Mouse (Mus musculus) frontal cortex, adult 2 months (tissue): ENCODE measurements around the gene 0610030E20Rik. TPM values are rescaled to one million over a fixed set of nuclear protein-coding genes. Genes with fewer than 3 reads are reported as not detected.

Experiments
- DNase-seq, 2 experiments: peaks; one replicate each; pipeline ENCODE4 v3.0.0; 2022; ENCODE audit warnings: low spot score in 1 of 2; ENCODE audit errors: extremely low spot score in 1 of 2
- polyA plus RNA-seq: library from polyadenylated mRNA; depleted of rRNA; stranded (reverse); fragments of >200 nt; gene quantifications from 2 replicates; pipeline ENCODE4 v1.2.3, GENCODE M21; 2012; rRNA removed

The 0610030E20Rik gene
- polyA plus RNA-seq, result 17.7 and 20.0 TPM in 2 replicates

DNA sequence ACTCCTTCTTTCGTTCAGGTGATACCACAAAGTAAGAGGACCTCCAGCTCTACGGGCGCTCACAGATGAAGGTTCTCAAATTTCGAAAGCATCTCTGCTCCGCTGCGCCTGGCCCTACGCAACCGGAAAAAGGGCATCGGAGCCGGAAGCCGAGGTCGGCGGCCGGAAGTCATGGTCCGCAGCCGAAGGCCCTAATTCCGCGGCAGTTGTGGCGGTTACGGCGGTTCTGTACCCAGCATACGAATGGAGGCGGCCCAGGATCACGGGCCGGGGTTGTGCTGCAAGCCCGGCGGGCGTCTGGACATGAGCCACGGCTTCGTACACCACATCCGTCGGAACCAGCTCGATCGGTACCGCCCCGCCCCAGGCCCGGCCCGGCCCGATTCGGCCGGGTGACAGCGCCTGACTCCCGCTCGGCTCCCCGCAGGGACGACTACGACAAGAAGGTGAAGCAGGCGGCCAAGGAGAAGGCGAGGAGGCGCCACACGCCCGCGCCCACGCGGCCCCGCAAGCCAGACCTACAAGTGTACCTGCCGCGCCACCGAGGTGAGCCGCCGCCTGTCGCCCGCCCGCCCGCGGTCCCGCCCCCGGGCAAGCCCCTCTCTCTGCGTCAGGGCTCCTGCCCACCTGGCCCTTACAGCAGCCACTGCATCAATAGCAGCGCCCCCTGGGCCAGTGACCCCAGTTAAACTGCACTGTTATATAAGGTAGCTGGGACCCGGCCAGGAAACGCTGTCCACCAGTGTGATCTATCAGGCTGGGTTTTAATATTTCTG lies at the start of gene 0610030E20Rik:
Gene 0610030E20Rik, plus strand, starts transcription at position 152 of the 776 bp plus-strand sequence.
- peak in 1 of 2 experiments; percentile 81 for DNase-seq

DNA sequence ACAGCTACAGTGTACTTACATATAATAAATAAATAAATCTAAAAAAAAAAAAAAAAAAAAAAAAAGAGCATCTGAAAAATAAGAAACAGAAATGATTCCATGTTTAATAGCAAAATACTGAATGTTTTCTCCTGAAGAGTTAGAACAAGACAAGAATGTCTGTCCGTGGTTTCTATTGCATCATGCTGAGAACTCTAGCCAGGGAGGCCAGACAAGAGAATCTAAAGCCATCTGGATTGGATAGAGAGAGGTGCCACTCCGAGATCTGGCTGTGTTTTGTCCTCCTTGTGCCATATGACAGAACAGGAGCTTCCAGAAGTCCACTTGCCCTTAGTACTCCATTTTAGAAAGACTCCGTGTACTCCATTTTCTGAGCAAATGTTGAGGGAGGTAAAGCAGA lies 49.3 kb upstream of the 0610030E20Rik start:
- no peak for DNase-seq

DNA sequence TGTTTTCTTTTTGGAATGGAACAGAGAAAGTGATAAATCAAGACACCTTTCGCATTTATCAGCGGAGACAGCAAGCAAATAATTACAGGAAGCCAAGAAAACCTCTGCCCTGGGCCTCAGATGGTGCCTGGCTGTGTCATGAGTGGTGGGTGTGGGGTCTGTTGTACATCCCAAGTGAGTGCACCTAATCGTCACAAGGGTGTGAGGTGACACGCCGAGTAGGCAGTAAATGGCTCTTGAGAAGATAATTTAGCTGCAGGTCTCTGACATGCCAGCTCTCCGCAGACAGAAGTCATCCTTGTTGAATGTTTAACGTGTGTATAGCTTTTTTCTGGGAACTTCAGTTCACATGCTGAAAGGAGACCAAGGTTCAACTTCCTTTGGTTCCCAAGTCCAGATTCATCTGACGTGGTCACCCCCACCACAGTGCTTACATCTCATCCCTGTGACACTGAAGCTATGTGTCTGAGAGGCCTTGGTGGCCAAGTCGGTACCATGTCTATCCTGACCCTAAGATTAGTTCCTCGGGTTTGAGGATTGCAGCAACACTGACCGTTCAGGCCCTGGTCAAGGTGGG lies 44.7 kb upstream of the 0610030E20Rik start:
- no peak for DNase-seq

DNA sequence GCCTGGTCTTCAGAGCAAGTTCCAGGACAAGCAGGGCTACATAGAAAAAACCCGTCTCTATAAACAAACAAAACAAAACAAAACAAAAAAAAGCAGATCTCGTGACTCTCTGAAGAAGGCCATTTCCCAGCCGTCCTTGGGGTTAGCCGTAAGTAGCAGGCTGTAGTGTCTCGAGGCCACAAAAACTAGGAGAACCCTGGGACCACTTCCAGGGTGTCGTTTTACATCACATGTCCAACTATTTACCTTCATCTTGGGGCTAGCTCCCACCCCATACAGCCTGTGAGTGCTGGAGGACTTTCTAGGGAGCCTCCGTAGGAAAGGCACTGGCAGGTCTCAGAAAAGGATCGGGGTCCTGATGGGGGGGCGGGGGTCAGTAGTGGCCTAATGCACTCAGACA lies 43.6 kb upstream of the 0610030E20Rik start:
- no peak for DNase-seq

DNA sequence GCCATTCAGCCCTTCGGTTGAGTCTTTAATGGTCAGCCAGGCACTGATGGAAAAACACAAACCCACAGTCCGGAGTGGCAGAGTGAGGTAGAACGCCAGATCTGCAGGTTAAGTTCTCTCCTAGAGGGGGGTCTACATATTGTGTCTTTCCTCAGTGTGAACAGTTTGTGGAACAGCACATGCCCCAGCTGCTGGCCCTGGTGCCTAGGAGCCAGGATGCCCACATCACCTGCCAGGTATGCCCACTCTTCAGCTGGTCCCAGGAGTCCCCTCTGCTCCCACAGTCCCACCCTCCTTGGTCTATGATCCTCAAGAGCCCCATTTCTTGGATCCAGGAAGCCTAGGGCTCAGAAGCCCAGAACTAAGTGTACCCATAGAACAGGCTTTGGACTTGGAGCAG lies 34.9 kb upstream of the 0610030E20Rik start:
- no peak for DNase-seq

DNA sequence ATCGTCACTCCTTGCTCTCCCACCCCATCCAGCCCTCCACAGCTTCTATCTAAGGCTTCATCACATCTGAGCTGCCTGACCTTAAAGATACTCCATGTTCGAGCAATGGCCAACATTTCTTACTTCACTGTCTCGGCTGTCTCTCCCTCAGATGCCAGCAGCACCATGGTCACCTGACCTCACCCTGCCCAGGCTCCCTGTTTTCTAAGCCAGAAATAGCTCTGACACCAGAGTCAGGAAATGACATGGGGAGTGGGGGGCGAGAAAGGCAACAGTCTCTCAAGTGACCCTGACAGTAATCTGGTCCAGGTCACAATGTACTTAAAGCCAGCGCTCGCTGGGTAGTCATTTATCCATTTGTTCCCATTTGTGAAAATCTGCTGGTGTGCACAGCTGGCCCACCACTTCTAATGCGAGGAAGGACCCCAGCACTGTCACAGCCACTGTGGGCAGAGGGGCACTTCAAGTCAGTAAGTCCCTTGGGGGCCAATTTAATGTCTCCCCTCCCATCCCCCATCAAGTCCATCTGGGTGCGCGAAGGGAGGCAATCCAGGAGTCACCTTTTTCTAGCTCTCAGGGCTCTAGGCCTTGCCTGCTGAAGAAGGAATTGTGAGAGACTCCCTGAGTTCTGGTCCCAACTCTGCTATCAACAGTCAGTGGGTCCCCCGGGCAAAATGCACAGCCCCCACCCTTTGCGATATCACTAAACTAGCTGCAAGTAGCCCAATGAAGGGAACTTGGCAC lies 33.8 kb upstream of the 0610030E20Rik start:
- no peak for DNase-seq

DNA sequence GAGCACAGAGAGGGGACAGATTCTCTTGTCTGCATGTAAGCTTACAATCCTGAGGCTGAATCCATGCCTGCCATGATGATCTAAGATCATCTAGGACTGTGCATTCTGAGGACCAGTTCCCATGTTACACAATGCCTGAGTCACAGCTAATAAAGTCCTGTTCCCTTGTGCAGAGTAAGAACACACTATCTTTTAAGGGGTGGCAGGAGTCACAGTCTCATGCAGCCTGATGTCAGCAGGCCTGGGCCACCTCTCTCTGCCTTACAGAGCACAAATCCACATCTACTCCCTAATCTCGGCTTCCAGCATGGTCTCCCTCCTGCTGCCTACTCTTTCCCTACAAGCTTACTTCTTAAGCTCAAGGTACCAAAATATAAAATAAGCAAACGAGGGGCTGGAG lies 31.7 kb upstream of the 0610030E20Rik start:
- no peak for DNase-seq

DNA sequence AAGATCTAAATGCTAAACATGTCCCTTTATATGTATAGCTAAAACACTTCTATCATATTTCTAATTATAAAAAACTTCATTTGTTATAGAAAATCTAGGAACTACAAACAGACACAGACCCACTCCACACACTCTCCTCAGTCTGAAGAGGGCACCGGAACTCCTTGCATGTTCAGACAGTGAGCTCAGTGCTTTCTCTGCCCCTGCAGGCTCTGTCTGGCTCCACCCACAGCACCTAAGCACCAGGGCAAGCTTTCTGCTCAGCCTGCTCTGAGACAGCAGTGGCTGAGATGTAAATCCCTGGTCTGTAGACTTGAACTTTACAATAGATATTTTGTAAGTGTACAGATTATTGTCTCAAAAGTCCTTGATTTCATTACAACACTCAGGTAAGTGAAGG lies 31.1 kb upstream of the 0610030E20Rik start:
- DNase-seq, result no peak

DNA sequence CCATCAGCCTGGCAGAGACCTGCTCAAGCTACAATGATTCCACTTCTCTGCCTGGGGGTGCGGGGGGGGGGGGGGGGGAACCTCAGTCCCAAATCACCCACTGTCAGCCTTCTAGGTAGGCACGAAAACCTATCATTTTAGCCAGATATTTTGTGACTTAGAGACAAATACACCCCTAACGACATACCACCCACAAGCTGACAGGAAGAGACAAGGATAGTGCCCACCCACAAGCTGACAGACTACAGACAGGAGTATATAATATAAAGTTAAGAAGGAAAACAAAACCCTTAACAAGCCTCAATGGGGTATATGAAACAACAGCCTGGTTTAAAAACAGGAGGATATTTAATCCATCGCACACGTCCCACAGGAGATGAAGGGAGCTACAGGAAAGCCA lies 28.7 kb upstream of the 0610030E20Rik start:
- DNase-seq, result peak in 1 of 2 experiments; percentile 19

DNA sequence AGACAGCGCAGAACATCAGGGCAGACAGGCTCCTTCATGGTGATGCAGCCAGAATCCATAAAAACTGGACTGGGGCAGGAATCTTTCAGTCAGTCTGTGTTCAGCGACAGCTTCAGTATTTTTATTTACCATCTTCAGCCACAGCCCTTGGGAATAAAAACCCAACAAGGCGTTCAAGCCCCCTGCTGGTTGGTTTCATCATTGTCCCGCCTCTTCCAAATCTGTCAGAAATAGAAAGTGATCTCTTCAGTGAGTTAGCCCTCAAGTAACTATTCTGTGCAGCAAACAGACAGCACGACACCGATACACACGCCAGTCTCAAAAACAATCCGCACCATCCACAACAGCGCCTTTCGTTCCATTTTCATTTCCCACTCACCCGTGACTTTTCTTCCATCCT lies 28.1 kb upstream of the 0610030E20Rik start:
- DNase-seq, result peak; percentile 30 to 74

DNA sequence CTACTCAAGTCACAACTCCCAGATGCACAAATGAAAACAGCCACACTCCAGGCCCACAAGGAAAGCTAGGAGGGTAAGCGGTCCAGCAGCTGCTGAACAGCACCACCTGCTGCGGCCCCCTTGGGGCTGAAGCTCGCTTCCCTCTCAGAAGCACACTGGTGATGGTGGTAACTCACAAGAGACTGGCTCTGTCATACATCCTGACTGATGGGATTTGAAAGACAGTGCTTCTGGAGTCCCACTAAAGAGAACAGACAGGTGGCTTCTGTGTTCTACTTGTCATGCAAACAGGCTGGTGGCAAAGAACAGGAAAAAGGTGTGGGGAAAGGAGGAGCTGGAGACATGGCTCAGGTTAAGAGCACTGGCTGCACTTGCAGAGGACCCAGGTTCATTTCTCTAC lies 24.2 kb upstream of the 0610030E20Rik start:
- no peak for DNase-seq

DNA sequence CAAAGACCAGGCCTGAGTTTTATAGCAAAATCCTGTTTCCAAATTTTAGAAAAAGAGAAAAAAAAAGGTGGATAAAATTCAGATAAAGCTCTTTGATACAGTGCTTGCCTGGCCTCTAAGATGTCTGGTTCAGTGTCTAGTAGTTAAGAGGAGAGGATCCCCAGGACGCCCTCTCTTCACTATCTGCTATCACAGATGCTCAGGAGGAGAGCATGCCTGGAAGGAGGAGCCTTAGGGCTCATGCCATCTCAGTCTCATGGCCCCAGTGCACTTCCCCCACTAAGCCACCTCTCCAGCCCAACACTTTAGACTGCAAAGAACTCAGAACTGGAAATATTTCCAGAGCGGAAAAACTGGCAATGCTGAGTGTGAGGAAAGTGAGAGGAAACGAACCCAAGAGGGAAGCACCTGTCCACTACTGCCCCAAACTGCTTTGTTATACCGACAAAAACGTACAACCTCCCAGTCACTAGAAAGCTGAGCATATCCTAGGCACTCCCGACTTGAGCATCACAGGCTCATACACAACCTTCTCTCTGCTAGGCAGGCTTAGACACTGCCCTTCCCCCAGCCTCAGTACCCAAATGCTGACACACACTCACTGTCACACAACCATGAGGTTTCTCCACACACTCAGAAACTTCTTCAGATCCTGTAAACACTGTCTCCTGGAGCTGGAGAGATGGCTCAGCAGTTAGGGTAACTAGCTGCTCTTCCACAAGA lies 23.2 kb upstream of the 0610030E20Rik start:
- DNase-seq, result no peak

DNA sequence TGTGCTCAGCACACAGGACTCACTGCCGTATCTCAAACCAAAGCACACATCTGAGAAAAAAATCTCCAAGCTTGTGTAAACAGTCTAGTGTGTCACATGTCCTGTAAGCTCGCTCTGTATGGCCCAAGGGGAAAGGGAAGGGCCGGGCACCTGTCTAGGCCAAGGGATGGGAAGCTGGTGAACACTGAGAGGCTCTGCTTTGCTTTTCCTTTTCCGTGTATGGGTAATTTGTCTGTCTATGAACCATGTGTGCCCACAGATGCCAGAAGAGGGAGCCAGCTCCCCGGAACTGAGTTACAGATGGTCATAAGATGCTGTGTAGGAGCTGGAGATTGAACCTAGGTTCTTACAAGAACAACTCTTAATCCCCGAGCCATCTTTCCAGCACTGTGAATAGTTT lies 20.8 kb upstream of the 0610030E20Rik start:
- peak in 1 of 2 experiments; percentile 63 for DNase-seq

DNA sequence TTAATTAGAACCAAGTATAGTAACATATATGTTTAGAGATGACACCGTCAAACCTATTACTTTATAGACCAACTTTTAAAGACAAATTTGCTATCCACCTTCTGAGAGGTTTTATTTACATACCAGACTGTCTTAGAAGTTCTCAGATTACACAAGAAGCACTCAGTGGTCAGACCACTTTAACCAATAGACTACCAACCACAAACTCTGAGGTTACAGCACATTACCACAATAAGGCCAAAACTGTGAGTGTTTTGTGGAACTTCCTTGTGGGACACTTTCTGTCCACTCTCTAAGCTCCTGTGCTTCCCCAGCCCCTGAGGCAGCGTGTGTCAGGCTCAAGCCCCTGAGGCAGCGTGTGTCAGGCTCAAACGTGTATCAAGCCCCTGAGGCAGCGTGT lies 18.1 kb upstream of the 0610030E20Rik start:
- DNase-seq, result no peak

DNA sequence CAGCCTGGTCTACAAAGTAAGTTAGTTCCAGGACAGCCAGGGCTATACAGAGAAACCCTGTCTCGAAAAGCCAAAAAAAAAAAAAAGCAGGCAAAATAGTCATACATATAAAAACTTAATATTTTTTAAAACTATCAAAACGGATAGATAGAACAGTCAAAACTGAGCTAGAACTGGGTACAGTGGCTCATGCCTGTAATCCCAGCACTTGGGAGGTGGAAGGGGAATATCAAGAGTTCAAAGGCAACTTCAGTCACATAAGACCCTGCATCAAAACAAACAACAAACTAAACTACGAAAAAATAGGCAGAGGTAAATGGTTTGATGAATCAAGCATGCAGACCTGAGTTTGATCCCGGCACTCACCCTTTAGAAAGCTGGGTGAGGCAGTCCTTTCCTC lies 17.0 kb upstream of the 0610030E20Rik start:
- no peak for DNase-seq

DNA sequence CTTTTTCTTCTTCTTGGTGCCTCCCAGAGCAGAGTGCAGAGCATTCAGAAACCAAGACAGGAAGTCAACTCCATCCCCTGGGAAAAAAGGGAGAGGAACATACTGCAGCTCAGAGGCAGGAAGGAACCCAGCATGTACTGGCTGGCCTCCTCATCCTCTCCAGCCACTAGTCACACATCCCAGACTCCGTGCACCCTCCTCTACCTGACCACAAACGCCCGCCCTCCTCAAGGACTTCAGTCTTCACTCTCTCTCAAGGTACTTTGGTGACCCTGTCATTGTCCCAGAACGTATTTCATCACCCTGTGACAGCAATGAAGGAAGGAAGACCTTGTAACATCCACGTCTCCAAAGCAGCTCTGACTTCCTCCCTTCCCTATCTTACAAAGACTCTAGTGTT lies 14.0 kb upstream of the 0610030E20Rik start:
- no peak for DNase-seq

DNA sequence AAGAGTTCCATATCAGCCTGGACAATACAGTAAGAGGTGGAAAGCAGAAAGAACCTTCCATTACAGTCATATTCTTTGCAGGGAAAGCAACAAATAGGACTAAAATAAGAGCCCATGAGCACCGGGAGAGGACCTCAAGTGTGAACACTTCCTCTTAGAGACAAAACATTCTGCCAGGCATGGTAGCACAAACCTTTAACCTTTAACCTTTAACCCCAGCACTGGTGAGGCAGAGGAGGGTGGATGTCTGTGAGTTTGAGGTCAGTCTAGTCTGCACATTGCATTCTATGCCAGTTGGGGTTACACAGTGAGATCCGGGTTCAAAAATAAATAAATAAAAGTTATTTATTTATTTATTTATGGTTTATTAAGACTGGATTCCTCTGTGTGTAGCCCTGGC lies 6.6 kb upstream of the 0610030E20Rik start:
- no peak for DNase-seq

DNA sequence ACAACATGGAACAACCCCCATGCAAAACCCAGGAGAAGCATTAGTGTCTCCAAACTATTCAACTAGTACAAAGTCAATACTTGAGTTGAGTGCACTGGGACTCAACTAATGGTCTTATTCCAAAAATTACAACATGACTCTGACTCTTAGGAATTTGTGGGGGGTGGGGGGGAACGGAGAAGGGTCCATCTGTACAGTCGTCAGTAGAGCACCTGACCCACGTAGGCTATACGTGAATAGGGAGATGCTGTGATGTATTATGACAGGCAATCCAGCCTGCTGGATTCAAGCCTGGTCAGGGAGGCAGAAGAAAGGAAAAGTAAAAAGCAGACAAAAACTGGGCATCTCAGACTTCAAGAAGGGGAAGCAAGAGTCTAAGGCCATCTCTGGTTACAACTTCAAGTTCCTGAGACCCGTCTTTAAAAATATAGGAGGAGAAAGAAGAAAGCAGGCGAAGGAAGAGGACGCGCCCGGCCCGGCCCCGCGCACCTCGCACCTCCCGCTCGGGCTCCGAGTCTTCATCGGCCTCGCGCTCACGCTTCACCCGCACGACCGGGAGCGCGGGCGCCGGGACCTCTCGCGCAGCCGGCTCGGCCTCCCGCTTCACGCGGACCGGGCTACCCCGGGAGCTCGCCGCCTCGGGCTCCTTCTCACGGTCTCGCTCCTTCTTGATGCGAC lies 2.6 kb upstream of the 0610030E20Rik start:
- DNase-seq, result no peak

DNA sequence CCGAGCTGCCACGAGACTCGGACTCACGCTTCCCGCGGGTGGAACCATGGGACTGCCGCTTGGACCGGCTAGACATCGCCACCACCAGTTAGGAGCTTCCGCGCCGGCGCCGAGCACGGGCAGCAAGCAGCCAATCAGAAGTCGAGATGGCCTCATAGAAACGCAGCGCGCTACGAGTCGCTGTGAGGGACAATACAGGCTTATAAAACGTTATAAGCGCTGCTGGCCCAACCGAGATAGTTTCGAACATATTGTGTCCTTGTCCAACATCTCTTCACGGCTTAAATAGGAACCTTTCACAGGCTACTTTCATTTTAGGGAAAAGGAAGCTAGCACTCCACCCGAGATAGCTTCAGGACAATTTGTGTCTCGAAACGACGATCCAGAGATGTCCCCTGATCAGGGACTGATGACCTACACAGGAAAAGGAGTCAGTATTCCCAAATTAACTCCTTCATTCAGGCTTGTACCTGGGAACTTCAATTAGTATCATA lies 2.0 kb upstream of the 0610030E20Rik start, which contains the start of gene Usp39:
Gene Usp39, minus strand, starts transcription at position 111 of the 494 bp plus-strand sequence.
- DNase-seq, result peak; percentile 93 to 98

DNA sequence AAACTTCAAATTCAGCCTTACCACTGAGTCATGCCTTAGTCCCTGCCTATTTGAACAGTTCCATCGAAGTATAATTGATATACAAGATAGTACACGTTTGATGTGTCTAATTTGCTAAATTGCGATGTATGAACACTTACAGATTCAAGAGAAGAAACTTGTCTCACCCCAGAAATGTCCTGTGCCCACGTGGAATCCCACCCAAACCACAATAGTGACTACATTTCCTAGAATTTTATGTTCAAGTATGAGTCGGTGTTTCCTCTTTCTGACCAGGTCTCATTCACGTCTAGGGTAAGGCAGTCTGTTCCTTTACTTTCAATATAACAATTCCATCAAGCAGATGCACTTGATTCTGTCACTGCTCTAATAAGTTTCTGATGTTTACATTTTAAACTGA lies 1.5 kb upstream of the 0610030E20Rik start:
- DNase-seq, result no peak
